Mouse (Mus musculus) intestine, embryonic 16.5 days (tissue): ENCODE measurements around the gene Rflnb. TPM values are rescaled to one million over a fixed set of nuclear protein-coding genes. Genes with fewer than 3 reads are reported as not detected.
"Not testable (repeated sequence)": the region's sequence is repeated elsewhere in the genome, so short reads cannot be mapped to it uniquely, and the experiment has no call there.

Experiments
- ATAC-seq: fragments of 200-750 bp; cut with Nextera tagmentation; 2 replicates; pipeline ENCODE4 v1.8.0; 2017; ENCODE audit warnings: moderate TSS enrichment, moderate library complexity
- H3K27ac ChIP-seq: fragments of 300-500 bp; sonication (generic); 2 replicates; pipeline ENCODE4 v1.5.1; 2014; ENCODE audit warnings: mild to moderate bottlenecking, low read length
- H3K27me3 ChIP-seq: fragments of 300-500 bp; sonication (generic); replicated peaks from 2 replicates; pipeline ENCODE4 v1.6.1; 2014; ENCODE audit warnings: low read length, control low read depth, mixed read lengths; ENCODE audit not compliant: control insufficient read depth, insufficient read depth
- H3K36me3 ChIP-seq: fragments of 300-500 bp; sonication (generic); 2 replicates; pipeline ENCODE4 v1.6.1; 2014; ENCODE audit warnings: low read length, control low read depth; ENCODE audit not compliant: control insufficient read depth, insufficient read depth
- H3K4me1 ChIP-seq: fragments of 300-500 bp; sonication (generic); 2 replicates; pipeline ENCODE4 v1.6.1; 2014; ENCODE audit warnings: low read length, control low read depth, mixed read lengths; ENCODE audit not compliant: control insufficient read depth, insufficient read depth
- H3K4me2 ChIP-seq: fragments of 300-500 bp; sonication (generic); 2 replicates; pipeline ENCODE4 v1.6.1; 2014; ENCODE audit warnings: low read depth, low read length, control low read depth
- H3K4me3 ChIP-seq: fragments of 300-500 bp; sonication (generic); 2 replicates; pipeline ENCODE4 v1.5.1; 2014; ENCODE audit warnings: mild to moderate bottlenecking, low read length
- H3K9ac ChIP-seq: fragments of 300-500 bp; sonication (generic); 2 replicates; pipeline ENCODE4 v1.6.1; 2014; ENCODE audit warnings: low read depth, low read length
- H3K9me3 ChIP-seq: fragments of 300-500 bp; sonication (generic); 2 replicates; pipeline ENCODE4 v1.6.1; 2016; ENCODE audit warnings: low read length, control low read depth; ENCODE audit not compliant: control insufficient read depth
- WGBS: fragments of 180-500 bp; shearing (Covaris S2); extraction: QIAGEN DNeasy Blood & Tissue Kit; methylation state at CpG from one replicate; pipeline ENCODE4 v1.1.7; 2014; 5-methylcytosine and 5-hydroxymethylcytosine counted together
- polyA plus RNA-seq: library from polyadenylated mRNA; unstranded; fragments of >200 nt; fragmentation: Nextera tagmentation; extraction: Ambion mirVana; gene quantifications from 2 replicates; pipeline ENCODE4 v1.2.1, GENCODE M21; 2015

The Rflnb gene
- polyA plus RNA-seq, 1 experiment from 2014 or later: 48.8 TPM

- WGBS: 77% methylated on average over 7 of the region's 7 CpGs
- no peak overlapping the region for H3K27ac ChIP-seq
- H3K27me3 ChIP-seq: no peaks in the 10 kb centered on the region
- H3K36me3 ChIP-seq: 0 out of 2 replicates have a peak, but pooled peaks cover 3% of the 10 kb centered on the region
- H3K4me3 ChIP-seq: peak overlapping the region; percentile 92
- no peak for ATAC-seq
- H3K9me3 ChIP-seq: no peaks in the 10 kb centered on the region
- peaks cover 18% of the 10 kb centered on the region for H3K4me1 ChIP-seq
- H3K9ac ChIP-seq: peak overlapping the region; percentile 40
- H3K4me2 ChIP-seq: peak overlapping the region; percentile 86
These were observed 2.5 kb downstream of the Rflnb start for GRCm38 (mm10) chr11:76025080-76025583.

- no peak overlapping the region for H3K9ac ChIP-seq
- peaks cover 11% of the 10 kb centered on the region for H3K4me1 ChIP-seq
- no peaks in the 10 kb centered on the region for H3K9me3 ChIP-seq
- ATAC-seq: no peak
- no peaks in the 10 kb centered on the region for H3K27me3 ChIP-seq
- H3K36me3 ChIP-seq: 0 out of 2 replicates have a peak, but pooled peaks cover 3% of the 10 kb centered on the region
- no peak overlapping the region for H3K4me3 ChIP-seq
- WGBS: 51% methylated on average over 9 of the region's 9 CpGs
- H3K27ac ChIP-seq: no peak overlapping the region
- no peak overlapping the region for H3K4me2 ChIP-seq
These were observed 6.7 kb downstream of the Rflnb start for GRCm38 (mm10) chr11:76020916-76021315.

GRCm38 (mm10) chr11:76019879-76020278, 7.7 kb downstream of the Rflnb start:
- H3K4me3 ChIP-seq: no peak overlapping the region
- H3K4me1 ChIP-seq: peaks cover 4% of the 10 kb centered on the region
- H3K4me2 ChIP-seq: no peak overlapping the region
- WGBS: 82% methylated on average over 4 of the region's 4 CpGs
- 0 out of 2 replicates have a peak, but pooled peaks cover 3% of the 10 kb centered on the region for H3K36me3 ChIP-seq
- no peaks in the 10 kb centered on the region for H3K9me3 ChIP-seq
- H3K9ac ChIP-seq: no peak overlapping the region
- H3K27me3 ChIP-seq: no peaks in the 10 kb centered on the region
- no peak overlapping the region for H3K27ac ChIP-seq
- no peak for ATAC-seq

- H3K4me1 ChIP-seq: peaks cover 13% of the 10 kb centered on the region
- H3K4me2 ChIP-seq: no peak overlapping the region
- H3K4me3 ChIP-seq: no peak overlapping the region
- WGBS: 76% methylated on average over 4 of the region's 4 CpGs
- no peak overlapping the region for H3K9ac ChIP-seq
- ATAC-seq: no peak
- no peaks in the 10 kb centered on the region for H3K27me3 ChIP-seq
- no peaks in the 10 kb centered on the region for H3K36me3 ChIP-seq
- H3K27ac ChIP-seq: no peak overlapping the region
- H3K9me3 ChIP-seq: no peaks in the 10 kb centered on the region
These were observed 11.8 kb downstream of the Rflnb start for GRCm38 (mm10) chr11:76015814-76016213.

GRCm38 (mm10) chr11:76015251-76015650, 12.3 kb downstream of the Rflnb start:
- Histone ChIP-seq H3K4me1 (peaks cover 13% of the 10 kb centered on the region), H3K4me2 (no peak overlapping the region), H3K4me3 (no peak overlapping the region), H3K36me3 (no peaks in the 10 kb centered on the region), H3K27me3 (no peaks in the 10 kb centered on the region), H3K9me3 (no peaks in the 10 kb centered on the region), H3K27ac (no peak overlapping the region), H3K9ac (no peak overlapping the region)
- 85% methylated on average over 6 of the region's 6 CpGs for whole genome bisulfite sequencing
- ATAC-seq: no peak

- H3K4me2 ChIP-seq: no peak overlapping the region
- WGBS: 56% methylated on average over 9 of the region's 9 CpGs
These were observed 16.6 kb downstream of the Rflnb start for GRCm38 (mm10) chr11:76010838-76011624.

GRCm38 (mm10) chr11:76009101-76009500, 18.5 kb downstream of the Rflnb start:
- Histone ChIP-seq H3K4me2 (no peak overlapping the region), H3K9ac (no peak overlapping the region), H3K4me3 (no peak overlapping the region), H3K9me3 (no peaks in the 10 kb centered on the region), H3K36me3 (no peaks in the 10 kb centered on the region), H3K4me1 (peaks cover 5% of the 10 kb centered on the region; the same call in 1 of the 2 replicates), H3K27me3 (no peaks in the 10 kb centered on the region), H3K27ac (0 out of 2 replicates have a peak overlapping the region, but pooled peaks have one; percentile 3)
- WGBS: 74% methylated on average over 6 of the region's 6 CpGs
- ATAC-seq: no peak

More at GRCm38 (mm10) chr11:76010838-76011624, 16.6 kb downstream of the Rflnb start:
- Histone ChIP-seq H3K9me3 (no peaks in the 10 kb centered on the region), H3K27ac (peak overlapping the region; percentile 93), H3K36me3 (no peaks in the 10 kb centered on the region), H3K27me3 (no peaks in the 10 kb centered on the region), H3K9ac (no peak overlapping the region), H3K4me3 (no peak overlapping the region), H3K4me1 (peaks cover 13% of the 10 kb centered on the region)
- ATAC-seq: peak; percentile 88

GRCm38 (mm10) chr11:76008162-76008561, 19.4 kb downstream of the Rflnb start:
- no peak overlapping the region for H3K4me2 ChIP-seq
- H3K4me3 ChIP-seq: no peak overlapping the region
- no peaks in the 10 kb centered on the region for H3K36me3 ChIP-seq
- no peak overlapping the region for H3K9ac ChIP-seq
- peaks cover 5% of the 10 kb centered on the region; the same call in 1 of the 2 replicates for H3K4me1 ChIP-seq
- H3K27me3 ChIP-seq: no peaks in the 10 kb centered on the region
- ATAC-seq: no peak
- no peak overlapping the region for H3K27ac ChIP-seq
- H3K9me3 ChIP-seq: no peaks in the 10 kb centered on the region
- WGBS: 78% methylated on average over 2 of the region's 2 CpGs

GRCm38 (mm10) chr11:76004276-76004675, 23.3 kb downstream of the Rflnb start:
- WGBS: 94% methylated on average over 7 of the region's 7 CpGs
- not testable (repeated sequence) for H3K9me3 ChIP-seq, H3K4me1 ChIP-seq, H3K4me2 ChIP-seq, H3K9ac ChIP-seq, H3K27me3 ChIP-seq, H3K36me3 ChIP-seq, ATAC-seq, H3K27ac ChIP-seq, H3K4me3 ChIP-seq
